Mouse (Mus musculus): Measurements from ENCODE around the gene Zbtb43. TPM values are rescaled to one million over a fixed set of nuclear protein-coding genes. Genes with fewer than 3 reads are reported as not detected.

Gene Zbtb43
- 10 to 100 TPM; 30.1 to 33.9 TPM for total RNA-seq (2023)

GRCm38 (mm10) chr2:33468466-33469097 is at the start of gene Zbtb43:
Zbtb43 (minus strand) TSS chr2:33468559.

GRCm38 (mm10) chr2:33430771-33431699 is 37.3 kb downstream of the Zbtb43 start, which contains the start of gene Zbtb34:
Zbtb34 (minus strand) TSS chr2:33431324.

Other genes with a start within 250 kb of the Zbtb43 start
- 10 to 100 TPM; 13.1 to 14.8 TPM for gene Ralgps1, start 97.1 kb downstream of the Zbtb43 start, total RNA-seq (2023)
- gene Zbtb34, start 37.2 kb downstream of the Zbtb43 start, total RNA-seq (2023) = 10 to 100 TPM; 10.3 to 14.4 TPM
- not detected for gene Lmx1b, start 172.0 kb upstream of the Zbtb43 start, total RNA-seq (2023)